In the genomic region with DNA sequence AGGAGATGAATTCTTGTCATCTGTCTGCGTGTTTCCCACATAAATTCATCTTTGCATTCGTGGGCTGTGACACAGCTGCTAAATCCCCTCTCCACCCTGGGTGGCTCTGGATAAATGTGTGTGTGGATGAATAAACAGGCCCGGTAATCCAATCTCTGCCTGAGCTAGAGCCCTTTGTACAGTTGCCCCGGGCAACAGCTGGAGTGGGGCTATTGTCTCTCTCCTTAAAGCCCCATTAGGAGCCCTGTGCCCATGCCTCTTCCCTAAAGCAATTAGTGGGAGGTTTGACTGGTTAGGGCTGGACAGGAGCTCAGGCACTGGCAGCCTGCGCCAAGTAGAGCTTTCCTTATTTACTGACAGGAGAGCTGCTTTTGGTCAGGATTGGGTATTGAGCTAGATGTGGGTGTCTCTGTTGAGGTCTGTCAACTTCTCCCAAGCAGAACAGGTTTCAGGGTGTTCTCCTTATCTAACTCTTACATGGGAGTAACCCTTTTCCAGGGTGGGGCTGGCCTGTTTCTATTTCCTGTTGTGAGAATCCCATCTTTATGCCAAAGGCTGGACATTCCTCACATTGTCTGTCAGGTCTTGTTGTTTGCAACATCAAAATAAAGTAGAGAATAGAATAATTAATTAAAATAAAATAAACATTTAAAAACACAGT, we compare ENCODE assay signal across 9 mouse cellular contexts. TPM values are rescaled to one million over a fixed set of nuclear protein-coding genes. Genes with fewer than 3 reads are reported as not detected.
A peak's percentile ranks its signal among the peaks of the same experiment; 100 is the strongest.
DNase-seq lines count a peak whose midpoint lies in the region; ATAC-seq lines count a peak whose summit lies in the region.
"Had no signal": no experiment of that assay in that cellular context is flagged by ENCODE, and none has a peak within 500 bp of the region (broad histone marks: within the 10 kb centered on the region; RNA-seq: fewer than 3 reads in every experiment).

No protein-coding gene starts in this region.

- peak; percentile 64 for DNase-seq in R1 (ENCODE audit: low read depth, low spot score)
- peak; percentile 61 for DNase-seq in embryonic facial prominence, embryonic 10.5 days (ENCODE audit: low spot score)
- DNase-seq in cerebellum, postnatal 25 days, result no peak
- no peak for DNase-seq in urinary bladder, postnatal 14 days (ENCODE audit: low spot score)
- DNase-seq in thymus, postnatal 10 days (ENCODE audit: low spot score in 2 of 2), result no peak

- H3K4me1 ChIP-seq in embryonic facial prominence, embryonic 10.5 days, result peaks cover 28% of the 10 kb centered on the region
- H3K4me1 ChIP-seq in hindbrain, embryonic 15.5 days (replicated peaks), result peaks cover 14% of the 10 kb centered on the region
- H3K4me1 ChIP-seq in neural tube, embryonic 13.5 days (replicated peaks), result peaks cover 23% of the 10 kb centered on the region

- H3K27me3 ChIP-seq in embryonic facial prominence, embryonic 10.5 days (replicated peaks; ENCODE audit: low read depth, poor library complexity, severe bottlenecking), result peaks cover 43% of the 10 kb centered on the region
- H3K27me3 ChIP-seq in hindbrain, embryonic 15.5 days, result peaks cover 4% of the 10 kb centered on the region; the same call in 1 of the 2 replicates
- H3K27me3 ChIP-seq in neural tube, embryonic 13.5 days, result peaks cover 9% of the 10 kb centered on the region
- H3K27me3 ChIP-seq: Patski had no signal

- H3K9me3 ChIP-seq in embryonic facial prominence, embryonic 10.5 days, result no peaks in the 10 kb centered on the region
- no peaks in the 10 kb centered on the region for H3K9me3 ChIP-seq in hindbrain, embryonic 15.5 days
- no peaks in the 10 kb centered on the region for H3K9me3 ChIP-seq in neural tube, embryonic 13.5 days

- no peak overlapping the region for H3K4me2 ChIP-seq in hindbrain, embryonic 15.5 days
- H3K4me2 ChIP-seq in neural tube, embryonic 13.5 days, result no peak overlapping the region

- no peak overlapping the region for H3K4me3 ChIP-seq in embryonic facial prominence, embryonic 10.5 days
- H3K4me3 ChIP-seq in hindbrain, embryonic 15.5 days, result no peak overlapping the region
- H3K4me3 ChIP-seq in neural tube, embryonic 13.5 days, result no peak overlapping the region
- H3K4me3 ChIP-seq: layer of hippocampus, adult 2 months had no signal

- 22% methylated on average over 5 of the region's 5 CpGs for WGBS in embryonic facial prominence, embryonic 10.5 days
- 9% methylated on average over 5 of the region's 5 CpGs for WGBS in hindbrain, embryonic 15.5 days
- 12% methylated on average over 5 of the region's 5 CpGs for WGBS in neural tube, embryonic 13.5 days

- H3K36me3 ChIP-seq in embryonic facial prominence, embryonic 10.5 days (replicated peaks), result no peaks in the 10 kb centered on the region
- H3K36me3 ChIP-seq in hindbrain, embryonic 15.5 days, result no peaks in the 10 kb centered on the region
- H3K36me3 ChIP-seq in neural tube, embryonic 13.5 days, result no peaks in the 10 kb centered on the region

- ATAC-seq in hindbrain, embryonic 15.5 days (ENCODE audit: low FRiP score, low read depth), result peak; percentile 61; the same call in 1 of the 2 replicates
- peak; percentile 83 for ATAC-seq in neural tube, embryonic 13.5 days (ENCODE audit: low read depth)
- ATAC-seq: Patski had no signal

- H3K9ac ChIP-seq in hindbrain, embryonic 15.5 days, result no peak overlapping the region
- H3K9ac ChIP-seq in neural tube, embryonic 13.5 days, result peak overlapping the region; percentile 41; the same call in 1 of the 2 replicates

- 0 out of 2 replicates have a peak overlapping the region, but pooled peaks have one; percentile 4 for H3K27ac ChIP-seq in embryonic facial prominence, embryonic 10.5 days (replicated peaks)
- H3K27ac ChIP-seq in hindbrain, embryonic 15.5 days (replicated peaks), result no peak overlapping the region
- H3K27ac ChIP-seq in neural tube, embryonic 13.5 days (replicated peaks), result peak overlapping the region; percentile 64
- H3K27ac ChIP-seq: layer of hippocampus, adult 2 months had no signal

RNA-seq across cellular contexts. Expression of a gene that starts 38.5 kb away (rescaled TPM):
- 21.5 and 23.5 TPM in 2 replicates for polyA plus RNA-seq in embryonic facial prominence, embryonic 10.5 days (2016; fragmentation: Nextera tagmentation; extraction: Ambion mirVana)
- polyA plus RNA-seq in hindbrain, embryonic 15.5 days (2015; fragmentation: Nextera tagmentation; extraction: Ambion mirVana), result 20.8 and 25.1 TPM in 2 replicates
- polyA plus RNA-seq in neural tube, embryonic 13.5 days (2015; fragmentation: Nextera tagmentation; extraction: Ambion mirVana), result 25.5 and 29.0 TPM in 2 replicates

RNA-seq across cellular contexts. Expression of a gene that starts 57.4 kb away (rescaled TPM):
- polyA plus RNA-seq in embryonic facial prominence, embryonic 10.5 days (2016; fragmentation: Nextera tagmentation; extraction: Ambion mirVana), result 1.5 and 2.1 TPM in 2 replicates
- polyA plus RNA-seq in hindbrain, embryonic 15.5 days (2015; fragmentation: Nextera tagmentation; extraction: Ambion mirVana), result 23.9 and 26.4 TPM in 2 replicates
- 15.9 and 17.8 TPM in 2 replicates for polyA plus RNA-seq in neural tube, embryonic 13.5 days (2015; fragmentation: Nextera tagmentation; extraction: Ambion mirVana)
- polyA plus RNA-seq: Patski had no signal

Comparison
In these comparisons a context has a peak if more than half of its experiments do, and no peak if none do; other contexts are left out.
1. DNase-seq: peak in R1 (single experiment) and embryonic facial prominence, embryonic 10.5 days (single experiment); none in cerebellum, postnatal 25 days (0 of 2), urinary bladder, postnatal 14 days (single experiment) and thymus, postnatal 10 days (0 of 2).